Mouse (Mus musculus) C2C12 (cell line): ENCODE measurements around the gene Wdfy3.

Source experiments
- CTCF ChIP-seq: IDR thresholded peaks from one replicate; pipeline ENCODE4 v1.5.1; 2011; ENCODE audit not compliant: control insufficient read depth, insufficient read depth, insufficient read length
- MAX ChIP-seq: IDR thresholded peaks from one replicate; pipeline ENCODE4 v1.6.1; 2011; ENCODE audit warnings: mild to moderate bottlenecking, control low read depth
- MYOD1 ChIP-seq: IDR thresholded peaks from one replicate; pipeline ENCODE4 v1.6.1; 2011; ENCODE audit warnings: low read depth; ENCODE audit not compliant: control insufficient read depth, insufficient read length
- USF1 ChIP-seq: IDR thresholded peaks from one replicate; pipeline ENCODE4 v1.6.1; 2011; ENCODE audit warnings: low read depth, mild to moderate bottlenecking, control low read depth, moderate library complexity

- no peak for TF ChIP-seq MAX
- no peak for TF ChIP-seq CTCF
- TF ChIP-seq USF1: no peak
- no peak for TF ChIP-seq MYOD1
These were observed 101.9 kb downstream of the Wdfy3 start for GRCm38 (mm10) chr5:101967832-101968152.
